Mouse (Mus musculus): ENCODE measurements around the gene Adamts20.
"Not testable (repeated sequence)": the region's sequence is repeated elsewhere in the genome, so short reads cannot be mapped to it uniquely, and the experiment has no call there.

Gene Adamts20

DNA sequence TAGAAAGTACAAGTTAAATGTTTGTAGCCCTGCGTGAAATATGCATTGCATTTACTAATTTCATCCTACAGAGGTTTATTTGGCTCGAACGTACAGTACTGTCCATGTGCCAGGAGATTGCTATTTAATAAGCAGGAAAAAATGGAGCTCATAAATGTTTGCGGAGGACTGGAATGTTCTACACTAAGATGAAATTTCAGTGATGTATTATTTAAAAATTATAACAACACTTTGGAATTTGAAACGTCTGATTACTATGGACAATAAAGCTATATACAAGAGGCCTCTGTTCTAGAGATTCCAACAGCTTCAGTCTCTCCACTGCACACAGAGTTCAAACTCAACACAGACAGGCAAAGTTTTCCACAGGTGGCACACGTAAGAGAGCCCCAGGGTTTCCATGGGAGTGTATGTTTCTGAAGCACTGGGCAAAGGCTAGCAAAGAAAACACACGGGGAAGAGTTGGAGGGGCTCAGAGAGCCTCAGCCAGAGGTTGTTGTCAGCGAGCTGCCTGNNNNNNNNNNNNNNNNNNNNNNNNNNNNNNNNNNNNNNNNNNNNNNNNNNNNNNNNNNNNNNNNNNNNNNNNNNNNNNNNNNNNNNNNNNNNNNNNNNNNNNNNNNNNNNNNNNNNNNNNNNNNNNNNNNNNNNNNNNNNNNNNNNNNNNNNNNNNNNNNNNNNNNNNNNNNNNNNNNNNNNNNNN, 20.6 kb downstream of the Adamts20 start:
- DNase-seq (ENCODE audit: extremely low spot score, low spot score) = peak; percentile 28

DNA sequence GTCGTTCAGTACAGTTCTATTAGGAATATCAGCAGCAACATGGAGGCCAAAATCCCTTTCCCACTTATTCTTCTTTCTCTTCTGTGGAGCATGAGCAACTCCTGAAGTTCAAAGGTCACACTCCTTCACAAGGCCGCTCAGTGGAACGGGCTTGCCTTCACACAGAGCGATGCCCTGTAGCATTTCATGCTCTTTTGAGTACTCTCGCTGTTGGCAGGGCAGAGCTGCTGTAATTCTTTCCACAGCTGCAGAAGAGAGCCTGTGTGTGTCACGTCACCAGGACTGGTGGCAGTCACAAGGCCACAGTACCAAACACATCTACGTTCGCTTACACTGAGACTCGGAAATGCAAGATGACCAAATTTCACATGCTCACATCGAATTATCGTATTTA, 21.2 kb downstream of the Adamts20 start:
- peak; percentile 30 for DNase-seq (ENCODE audit: extremely low spot score, low spot score)

DNA sequence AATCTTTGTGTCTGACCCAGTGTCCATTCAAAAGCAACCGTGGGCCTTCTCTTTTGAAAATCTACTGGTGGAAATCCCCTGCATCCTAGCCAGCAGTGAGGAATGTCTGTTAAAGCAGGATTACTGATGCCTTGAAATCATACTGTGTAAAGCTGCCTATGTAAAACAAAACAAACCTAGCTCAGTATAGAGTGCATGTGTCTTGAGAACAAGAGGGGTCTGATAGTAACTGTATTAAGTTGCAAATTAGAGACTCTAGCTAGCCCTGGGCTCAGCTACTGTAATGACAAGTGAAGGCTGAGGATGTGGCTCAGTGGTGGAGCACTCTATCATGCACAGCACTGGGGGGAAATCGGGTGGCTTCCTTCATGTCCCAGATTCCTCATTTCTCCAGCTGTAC, 22.2 kb downstream of the Adamts20 start:
- no peak for DNase-seq (ENCODE audit: extremely low spot score, low spot score)

DNA sequence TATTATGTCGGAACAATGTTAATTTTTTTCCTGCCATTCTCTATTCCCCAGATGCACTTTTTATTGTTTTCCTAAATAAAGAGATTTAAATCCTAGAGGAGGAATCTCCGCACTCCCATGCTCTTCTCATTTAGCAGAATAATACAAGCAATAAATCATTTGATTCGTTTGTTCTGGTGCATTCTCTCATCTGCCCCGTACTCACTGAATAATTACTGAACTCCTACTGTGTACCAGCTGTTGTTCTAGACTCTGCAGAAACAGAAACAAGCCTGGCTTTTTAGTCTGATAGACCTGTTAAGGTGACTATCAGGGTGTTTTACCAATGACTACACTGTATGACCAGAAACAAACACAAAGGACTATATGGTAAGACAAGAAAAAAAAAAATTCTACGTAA, 29.7 kb downstream of the Adamts20 start:
- no peak for DNase-seq (ENCODE audit: extremely low spot score, low spot score)

DNA sequence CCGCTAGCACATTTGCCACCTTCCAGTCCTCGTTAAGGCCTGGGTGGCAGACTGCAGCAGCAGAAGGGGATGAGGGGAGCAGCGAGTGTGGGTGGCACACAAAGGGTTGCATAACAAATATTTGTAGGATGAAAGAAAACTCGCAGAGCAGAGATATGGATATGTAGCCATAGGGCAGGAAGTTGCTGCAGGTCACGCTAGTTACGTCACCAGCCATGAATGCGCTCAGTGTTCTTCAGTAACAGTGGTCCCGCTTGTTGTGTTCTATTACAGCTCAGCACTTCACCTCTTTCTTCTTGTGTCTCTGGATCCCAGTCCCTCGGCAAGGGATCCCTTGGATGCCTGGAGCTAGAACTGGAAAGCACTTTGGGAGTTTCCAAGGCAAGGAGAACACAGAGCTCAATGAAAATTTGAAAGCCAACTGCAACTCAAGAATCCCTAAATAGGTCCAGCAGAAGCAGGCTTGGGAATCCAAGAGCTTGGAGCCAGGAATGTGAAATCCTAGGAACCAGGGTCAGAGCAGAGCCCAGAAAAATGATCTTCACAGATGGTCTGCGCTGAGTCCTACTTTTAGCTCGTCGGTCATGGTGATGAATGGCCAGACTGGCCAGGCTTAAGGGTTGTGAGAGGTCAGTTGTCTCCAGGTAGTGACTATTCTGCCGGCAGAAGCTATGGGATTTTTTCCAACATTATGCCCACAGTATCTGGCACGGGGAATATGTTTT, 34.4 kb downstream of the Adamts20 start:
- no peak for DNase-seq (ENCODE audit: extremely low spot score, low spot score)

DNA sequence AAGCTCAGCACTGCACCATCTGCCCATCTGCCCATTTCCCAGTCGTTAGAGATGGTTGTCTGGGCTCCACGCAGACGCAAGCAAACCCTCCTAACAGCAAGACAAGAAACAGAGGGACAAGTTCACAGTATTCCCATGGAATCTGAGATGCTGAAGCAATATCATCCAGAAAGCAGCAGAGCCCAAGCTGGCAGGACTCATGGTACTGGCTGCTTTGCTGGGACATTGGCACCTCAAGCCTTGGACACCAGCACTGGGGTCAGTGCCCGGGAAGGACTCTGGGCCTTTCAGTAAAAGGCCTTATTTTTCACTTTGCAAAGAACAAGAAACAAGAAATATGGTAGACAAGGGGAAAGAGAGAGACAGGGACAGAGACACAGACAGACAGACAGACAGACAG, 36.5 kb downstream of the Adamts20 start:
- no peak for DNase-seq (ENCODE audit: extremely low spot score, low spot score)

DNA sequence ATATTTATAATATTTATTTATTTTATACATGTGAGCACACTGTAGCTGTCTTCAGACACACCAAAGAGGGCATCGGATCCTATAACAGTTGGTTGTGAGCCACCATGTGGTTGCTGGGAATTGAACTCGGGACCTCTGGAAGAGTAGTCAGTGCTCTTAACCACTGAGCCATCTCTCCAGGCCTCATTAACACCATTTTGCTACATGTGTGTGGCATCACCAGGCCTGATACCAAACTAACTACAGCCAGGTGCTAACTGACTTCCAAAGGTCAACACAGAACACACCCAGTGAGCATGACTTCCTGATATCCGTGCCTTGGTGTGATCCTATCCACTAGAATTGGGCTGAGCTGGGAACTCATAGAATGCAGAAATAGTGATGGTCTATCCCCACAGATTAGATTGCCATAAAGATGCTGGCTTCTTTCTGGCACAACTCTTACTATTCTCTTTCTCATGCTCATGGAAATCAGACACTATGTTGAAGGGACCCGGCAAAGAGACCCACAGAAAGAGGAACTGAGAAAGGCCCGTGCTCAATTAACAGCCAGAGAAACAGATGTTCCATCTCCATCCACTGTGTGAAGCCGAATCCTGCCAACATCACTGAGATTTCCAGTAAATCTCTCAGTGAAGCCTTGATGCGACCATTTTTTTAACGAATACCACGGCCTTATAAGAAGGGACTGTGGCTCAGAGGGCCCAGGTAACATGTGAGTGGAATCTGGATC, 37.6 kb downstream of the Adamts20 start:
- no peak for DNase-seq (ENCODE audit: extremely low spot score, low spot score)

DNA sequence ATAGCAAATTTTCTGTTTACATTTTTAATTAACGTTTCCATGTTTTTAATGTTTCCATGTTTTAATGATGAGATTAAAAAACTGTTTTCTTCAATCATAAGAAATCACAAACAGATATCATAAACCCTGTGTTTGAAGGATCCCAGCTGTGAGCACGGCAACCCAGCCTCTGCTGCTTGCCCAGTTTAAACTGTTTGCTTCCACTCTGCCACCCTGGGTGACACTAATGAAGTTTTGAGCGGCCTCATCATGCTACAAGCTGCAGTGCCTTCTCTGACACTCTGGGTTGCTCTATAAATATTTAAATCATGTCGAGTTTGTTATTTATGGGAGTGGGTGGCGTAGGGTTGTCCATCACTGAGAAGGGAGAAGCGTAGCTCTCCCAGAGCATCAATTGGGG, 44.7 kb downstream of the Adamts20 start:
- DNase-seq (ENCODE audit: extremely low spot score, low spot score) = no peak

DNA sequence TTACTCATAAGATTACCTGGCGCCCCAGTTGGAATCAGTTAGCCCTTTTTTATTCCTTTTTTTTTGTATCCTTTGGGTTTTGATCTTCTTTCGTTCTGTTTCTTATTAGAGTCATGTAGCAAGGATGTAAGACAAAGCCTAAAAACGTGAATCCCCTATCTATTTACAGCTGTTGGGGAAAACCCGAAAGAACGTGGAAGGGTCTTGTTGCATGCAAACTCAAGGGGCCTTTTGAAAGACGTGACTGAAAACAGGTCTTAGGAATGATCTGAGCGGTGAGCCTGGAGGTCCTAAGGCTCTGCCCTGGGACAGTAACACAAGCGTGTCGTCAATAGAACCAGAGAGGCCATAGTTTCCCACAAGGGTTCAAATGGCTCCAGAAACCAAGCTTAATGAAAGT, 46.1 kb downstream of the Adamts20 start:
- no peak for DNase-seq (ENCODE audit: extremely low spot score, low spot score)

DNA sequence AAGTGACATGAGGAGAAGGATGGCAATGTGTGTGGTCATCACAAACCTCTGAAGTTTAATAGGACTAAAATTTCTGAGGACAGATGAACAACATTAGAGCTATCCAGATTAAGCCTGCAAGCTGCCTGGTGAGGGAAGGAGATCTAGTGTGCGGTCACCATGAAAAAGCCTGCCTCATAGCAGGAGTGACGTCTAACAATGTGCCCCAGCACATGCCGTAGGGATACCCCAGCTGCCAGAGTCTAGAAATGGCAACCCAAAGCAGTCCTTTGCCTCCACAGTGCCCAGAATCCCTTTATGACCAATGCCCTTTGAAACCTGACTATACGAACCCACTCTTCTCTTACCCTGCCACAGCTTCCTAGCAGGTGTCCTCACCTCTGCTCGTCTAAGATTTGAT, 46.8 kb downstream of the Adamts20 start:
- no peak for DNase-seq (ENCODE audit: extremely low spot score, low spot score)

DNA sequence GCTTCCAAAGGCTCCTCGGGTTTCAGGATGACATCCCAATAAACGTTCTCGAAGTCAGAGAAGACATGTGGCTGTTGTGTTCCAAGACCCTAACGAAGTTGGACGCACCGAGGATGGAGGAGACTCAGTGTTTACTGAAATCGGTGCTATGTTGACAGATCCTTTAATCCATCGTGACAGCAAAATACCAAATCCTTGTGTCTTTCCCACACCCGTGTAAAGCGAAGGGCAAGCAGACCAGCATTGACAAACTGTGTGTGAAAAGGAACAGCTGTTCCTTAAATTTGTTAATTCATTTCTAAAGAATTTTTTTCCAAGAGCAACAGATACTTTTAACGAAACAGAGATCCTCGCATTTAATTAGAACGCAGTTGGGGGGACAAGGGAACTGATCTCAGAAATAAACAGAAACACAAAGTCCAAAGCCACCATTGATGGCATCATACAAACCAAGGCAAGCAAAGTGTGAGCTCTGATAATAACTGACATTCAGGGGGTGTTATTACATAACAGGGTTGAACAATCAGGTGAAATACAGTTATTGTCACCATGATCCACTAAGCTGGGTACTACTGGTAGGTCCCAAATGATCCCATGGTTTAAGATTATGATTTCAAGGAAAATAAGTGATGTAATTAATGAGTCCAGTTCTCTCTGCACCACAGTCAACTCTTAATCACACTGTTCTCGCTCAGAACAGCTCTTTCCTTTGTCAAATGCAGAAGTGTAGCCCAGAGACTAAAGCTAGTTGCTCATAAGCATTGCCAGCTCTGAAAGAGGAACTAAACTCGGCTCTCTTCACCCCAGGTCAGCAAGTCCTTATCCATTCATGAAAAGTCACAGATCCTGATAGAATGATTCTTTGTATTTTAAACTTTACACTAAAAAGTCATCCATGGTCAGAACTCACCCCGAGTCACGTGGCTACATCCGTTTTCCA, 47.7 kb downstream of the Adamts20 start:
- DNase-seq (ENCODE audit: extremely low spot score, low spot score) = no peak

DNA sequence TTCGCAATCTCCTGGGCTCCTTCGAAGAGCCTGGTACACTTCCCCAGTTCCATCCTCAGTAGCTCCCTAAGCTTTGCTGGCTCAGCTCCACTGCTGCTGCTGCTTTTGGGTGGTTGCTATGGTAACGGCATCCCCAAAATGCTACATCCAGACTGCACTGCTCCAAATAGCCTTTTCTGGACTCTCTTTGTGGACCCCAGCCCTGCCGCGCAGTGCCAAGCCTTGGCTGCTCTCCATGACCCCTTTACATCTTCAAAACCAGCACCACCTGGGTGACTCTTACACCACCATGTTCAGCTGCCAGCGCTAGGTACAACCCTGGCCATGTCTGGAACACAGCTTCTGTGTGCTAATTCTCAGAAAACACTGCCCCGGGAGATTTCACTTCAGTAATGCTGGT, 55.4 kb downstream of the Adamts20 start:
- no peak for DNase-seq (ENCODE audit: extremely low spot score, low spot score)

DNA sequence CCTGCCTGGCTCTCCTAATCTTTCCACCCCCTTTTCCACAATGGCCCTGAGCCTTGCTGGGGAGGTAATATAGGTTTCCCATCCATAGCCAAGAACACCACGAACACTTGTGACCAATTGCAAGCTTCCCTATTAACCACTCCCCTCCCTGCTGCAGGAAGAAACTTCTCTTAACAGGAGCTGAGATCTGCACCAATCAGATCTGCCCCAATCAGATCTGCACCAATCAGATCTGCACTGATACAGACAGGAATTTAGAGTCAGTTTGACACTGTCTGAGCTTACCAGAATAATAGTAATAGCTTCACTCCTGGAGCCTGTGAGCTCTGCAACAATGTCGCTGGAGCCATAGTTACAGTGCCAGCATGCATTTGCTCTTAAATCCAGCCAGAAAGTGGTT, 58.9 kb downstream of the Adamts20 start:
- no peak for DNase-seq (ENCODE audit: extremely low spot score, low spot score)

DNA sequence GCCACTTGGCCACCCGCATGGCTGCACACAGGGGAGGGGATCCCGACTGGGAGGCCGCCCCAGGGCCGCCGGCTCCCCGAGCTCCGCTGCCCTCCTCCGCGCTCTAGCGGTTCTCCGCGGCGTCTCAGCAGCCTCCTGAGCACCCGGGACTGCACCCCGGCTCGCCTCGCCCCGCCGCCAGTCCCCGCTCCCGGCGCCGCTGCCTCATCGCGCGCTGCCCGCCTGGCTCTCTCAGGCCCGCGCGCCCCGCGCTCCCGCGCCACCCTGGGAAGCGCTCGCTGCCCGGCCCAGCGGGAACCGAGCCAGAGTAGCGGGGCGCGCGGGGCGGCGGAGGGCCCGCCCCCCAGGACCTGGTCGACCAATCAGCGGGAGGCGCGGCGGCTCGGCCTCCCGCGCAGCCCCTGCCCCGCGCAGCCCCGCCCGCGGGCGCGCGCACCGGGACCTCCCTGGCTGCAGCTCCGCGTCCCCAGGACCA, 61.1 kb downstream of the Adamts20 start:
- peak; percentile 84 for DNase-seq (ENCODE audit: extremely low spot score, low spot score)

DNA sequence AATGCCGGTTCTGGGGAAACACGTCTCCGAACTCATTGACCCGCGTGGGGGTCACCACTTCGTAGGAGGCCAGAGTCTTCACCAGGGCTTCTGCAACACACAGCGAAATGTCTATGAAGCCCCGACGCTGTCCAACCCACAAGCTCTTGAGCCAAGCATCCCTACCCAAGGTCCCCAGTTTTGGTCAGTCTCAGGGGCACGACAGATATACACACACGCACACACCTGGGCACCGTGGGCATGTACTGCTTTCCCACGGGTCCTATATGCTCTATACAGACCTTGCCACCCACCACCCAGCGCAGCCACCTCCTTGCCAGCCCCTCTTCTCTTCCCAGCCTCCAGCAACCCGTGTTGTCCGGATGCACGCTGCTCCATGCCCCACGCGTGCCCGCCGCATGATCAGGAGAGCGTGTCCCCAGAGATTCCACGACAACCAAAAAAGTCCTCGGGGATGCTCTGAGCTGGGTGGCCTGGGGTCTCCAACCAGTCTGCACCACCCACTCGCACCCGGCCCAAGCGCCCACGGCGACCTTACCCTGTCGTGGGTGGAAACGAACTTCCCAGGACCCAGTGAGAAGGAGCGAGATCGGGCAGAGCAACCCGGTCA, 61.7 kb downstream of the Adamts20 start:
- no peak for DNase-seq (ENCODE audit: extremely low spot score, low spot score)

DNA sequence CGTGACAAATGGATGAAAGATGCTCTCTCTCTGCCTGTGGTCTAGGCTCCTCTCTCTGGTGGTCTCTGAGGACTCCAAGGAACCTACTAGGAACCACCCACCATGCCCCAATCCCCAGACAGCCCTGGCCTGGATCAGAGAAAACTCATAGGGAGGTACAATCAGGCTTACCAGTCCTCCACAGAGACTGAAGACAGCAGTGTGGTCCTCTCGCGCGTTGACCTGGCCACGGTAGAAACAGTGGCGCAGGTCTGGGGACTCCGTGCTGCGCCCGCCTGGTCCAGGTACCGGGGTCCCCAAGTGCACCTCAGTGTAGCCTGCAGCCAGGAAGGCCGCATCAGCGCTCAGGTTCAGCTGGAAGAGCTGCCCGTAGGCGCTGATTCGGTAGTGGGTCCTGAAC, 62.2 kb downstream of the Adamts20 start:
- DNase-seq (ENCODE audit: extremely low spot score, low spot score) = peak; percentile 45

DNA sequence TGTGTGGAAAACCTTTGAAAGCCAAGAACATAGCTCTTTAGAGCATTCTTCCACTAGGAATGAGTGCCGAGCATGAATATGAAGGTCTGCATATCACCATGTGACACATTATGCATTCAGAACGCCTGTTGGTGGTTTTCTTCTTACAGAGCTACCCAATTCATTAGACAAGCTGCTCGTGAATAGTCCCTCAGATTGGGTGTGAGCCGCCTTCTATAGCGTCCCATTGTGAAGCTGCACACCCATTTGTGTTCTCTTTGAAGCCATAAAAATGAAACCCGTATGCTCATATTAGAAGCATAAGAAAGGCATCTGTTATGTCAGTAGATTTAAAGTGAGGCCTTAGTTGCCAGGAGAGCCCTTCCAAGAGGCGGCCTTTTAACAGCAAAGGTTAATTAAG, 72.5 kb downstream of the Adamts20 start:
- no peak for DNase-seq (ENCODE audit: extremely low spot score, low spot score)

DNA sequence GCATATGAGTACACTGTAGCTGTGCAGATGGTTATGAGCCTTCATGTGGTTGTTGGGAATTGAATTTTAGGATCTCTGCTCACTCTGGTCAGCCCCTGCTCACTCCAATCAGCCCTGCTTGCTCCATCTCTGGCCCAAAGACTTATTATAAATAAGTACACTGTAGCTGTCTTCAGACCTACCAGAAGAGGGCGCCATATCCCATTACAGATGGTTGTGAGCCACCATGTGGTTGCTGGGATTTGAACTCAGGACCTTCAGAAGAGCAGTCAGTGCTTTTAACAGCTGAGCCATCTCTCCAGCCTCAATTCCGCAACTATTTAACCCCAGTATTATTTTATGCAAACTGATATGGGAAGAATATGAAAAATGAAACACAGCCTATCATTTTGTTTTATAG, 75.1 kb downstream of the Adamts20 start:
- not testable (repeated sequence) for DNase-seq (ENCODE audit: extremely low spot score, low spot score)

DNA sequence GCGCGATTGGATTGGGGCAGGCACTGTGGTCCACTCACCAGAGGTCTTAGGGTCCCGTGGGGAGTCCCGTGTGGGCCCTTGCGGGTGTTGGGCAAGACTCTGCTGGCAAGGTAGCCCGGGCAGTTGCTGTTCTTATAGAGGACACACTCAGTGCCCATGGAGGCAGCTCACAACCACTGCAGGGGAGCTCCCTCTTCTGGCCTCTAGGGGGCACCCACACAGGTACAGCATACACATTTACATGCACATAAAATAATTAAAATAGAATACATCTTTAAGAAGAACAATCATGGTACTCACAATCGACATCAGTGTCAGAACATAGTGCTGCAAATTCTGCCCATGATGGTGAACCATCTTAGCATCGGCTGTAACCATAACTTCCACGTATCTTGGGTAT, 85.8 kb downstream of the Adamts20 start:
- no peak for DNase-seq (ENCODE audit: extremely low spot score, low spot score)

DNA sequence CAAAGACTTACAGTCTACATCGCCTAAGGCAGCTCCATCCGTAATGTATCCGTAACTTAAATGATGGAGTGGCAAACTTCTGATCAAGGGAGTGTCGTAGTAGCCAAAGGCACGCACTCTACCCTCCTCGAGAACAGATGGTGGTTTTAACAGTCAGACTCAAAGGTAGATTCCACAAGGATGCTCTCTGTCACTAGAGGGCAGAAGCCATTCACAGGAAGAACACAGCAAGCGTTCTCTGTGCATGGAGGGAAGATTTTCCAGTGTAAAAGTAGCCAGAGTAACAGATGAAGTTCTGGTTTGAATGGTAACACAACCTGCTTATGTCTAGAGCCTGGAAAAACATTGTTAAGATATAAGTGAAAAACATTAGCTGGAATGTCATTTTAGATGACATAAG, 92.7 kb downstream of the Adamts20 start:
- no peak for DNase-seq (ENCODE audit: extremely low spot score, low spot score)

DNA sequence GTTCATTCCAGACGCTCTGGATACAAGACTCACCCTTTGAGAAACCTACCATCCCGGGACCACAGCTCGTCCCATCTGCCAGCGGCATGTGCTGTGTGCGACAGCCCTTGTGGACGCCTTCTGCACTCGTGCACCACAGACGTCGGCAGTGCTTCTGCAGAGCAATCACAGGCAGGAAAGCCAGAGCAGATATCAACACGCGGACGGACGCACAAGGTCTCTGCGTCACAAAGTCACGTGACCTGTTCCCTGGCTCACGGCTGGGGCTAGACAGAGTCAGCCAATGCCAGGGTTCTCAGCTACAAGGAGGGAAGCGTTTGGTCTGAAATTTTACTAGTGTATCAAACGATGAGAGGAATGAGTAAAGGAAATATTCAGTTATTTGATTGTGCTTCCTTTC, 116.2 kb downstream of the Adamts20 start:
- DNase-seq (ENCODE audit: extremely low spot score, low spot score) = no peak

Measured in neural tube, embryonic 10.5 days (tissue).